Comparison of ENCODE assay signal across 8 mouse cellular contexts in the genomic region with DNA sequence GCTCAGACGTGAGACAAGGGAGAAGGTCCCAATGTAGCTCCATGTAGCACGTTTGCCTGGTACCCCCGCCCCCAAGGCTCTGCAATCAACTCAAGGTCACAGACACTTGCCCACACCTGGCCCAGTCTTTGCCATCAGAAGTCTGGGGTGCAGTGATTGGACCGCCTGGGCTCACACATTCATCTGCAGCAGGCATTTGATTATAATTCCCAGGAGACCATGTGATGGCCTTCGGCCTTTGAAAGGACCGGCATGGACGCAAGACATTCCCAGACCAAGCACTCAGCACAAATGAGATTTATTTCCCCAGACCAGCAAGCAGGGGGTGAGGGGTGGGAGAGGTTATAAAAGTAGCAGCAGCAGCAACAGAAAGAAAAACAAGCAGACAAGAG. TPM values are rescaled to one million over a fixed set of nuclear protein-coding genes. Genes with fewer than 3 reads are reported as not detected.
DNase-seq lines count a peak whose midpoint lies in the region; ATAC-seq lines count a peak whose summit lies in the region.

No protein-coding gene starts in this region.

- H3K4me2 ChIP-seq in heart, embryonic 14.5 days (ENCODE audit: low read length): peak overlapping the region; percentile 60
- H3K4me2 ChIP-seq in limb, embryonic 12.5 days: peak overlapping the region; percentile 44

- H3K9me3 ChIP-seq in erythroblast, embryonic 14.5 days (ENCODE audit: control insufficient read depth, low read length): no peaks in the 10 kb centered on the region
- no peaks in the 10 kb centered on the region for H3K9me3 ChIP-seq in heart, embryonic 14.5 days (ENCODE audit: control insufficient read depth, low read length)
- no peaks in the 10 kb centered on the region for H3K9me3 ChIP-seq in limb, embryonic 12.5 days

- H3K4me3 ChIP-seq in erythroblast, embryonic 14.5 days (replicated peaks): peak overlapping the region; percentile 71
- H3K4me3 ChIP-seq in heart, embryonic 14.5 days (ENCODE audit: control insufficient read depth in 1 of 2, insufficient read depth in 1 of 2, low read depth in 1 of 2, low read length in 2 of 2): peak overlapping the region in 1 of 2 experiments; percentile 22; a peak in 1 of 4 replicates
- no peak overlapping the region for H3K4me3 ChIP-seq in limb, embryonic 12.5 days (replicated peaks)

- 14% methylated on average over 7 of the region's 7 CpGs for WGBS in heart, embryonic 14.5 days
- 5% methylated on average over 7 of the region's 7 CpGs for WGBS in limb, embryonic 12.5 days

- H3K27ac ChIP-seq in heart, embryonic 14.5 days (replicated peaks in 1 of 2; ENCODE audit: control insufficient read depth in 1 of 2, insufficient read depth in 1 of 2, low read depth in 2 of 2, low read length in 2 of 2): peak overlapping the region; percentile 71 to 88
- peak overlapping the region; percentile 87 for H3K27ac ChIP-seq in limb, embryonic 12.5 days

- ATAC-seq in erythroblast, adult 5-6 weeks (replicated peaks; ENCODE audit: low FRiP score, poor library complexity, severe bottlenecking): no peak
- ATAC-seq in heart, embryonic 14.5 days (ENCODE audit: insufficient number of reproducible peaks, insufficient read depth, low FRiP score, low read depth): peak; percentile 53
- ATAC-seq in limb, embryonic 12.5 days (ENCODE audit: insufficient number of reproducible peaks, insufficient read depth, low FRiP score, low TSS enrichment, low read depth): peak; percentile 42; the same call in 1 of the 2 replicates
- ATAC-seq in monocyte, adult 5-6 weeks (replicated peaks; ENCODE audit: insufficient number of reproducible peaks, low FRiP score, low TSS enrichment, poor library complexity, severe bottlenecking): no peak

- H3K27me3 ChIP-seq in erythroblast, embryonic 14.5 days (ENCODE audit: control insufficient read depth): no peaks in the 10 kb centered on the region
- no peaks in the 10 kb centered on the region for H3K27me3 ChIP-seq in heart, embryonic 14.5 days (ENCODE audit: control insufficient read depth, insufficient read depth, low read length)
- no peaks in the 10 kb centered on the region for H3K27me3 ChIP-seq in limb, embryonic 12.5 days

- H3K4me1 ChIP-seq in erythroblast, embryonic 14.5 days (ENCODE audit: control insufficient read depth): peaks cover 84% of the 10 kb centered on the region
- H3K4me1 ChIP-seq in heart, embryonic 14.5 days (ENCODE audit: control insufficient read depth in 2 of 2, insufficient read depth in 2 of 2, low read length in 2 of 2): peaks cover 19 to 28% of the 10 kb centered on the region in 2 experiments
- peaks cover 20% of the 10 kb centered on the region for H3K4me1 ChIP-seq in limb, embryonic 12.5 days (replicated peaks)

- peak overlapping the region; percentile 41; the same call in 1 of the 2 replicates for H3K9ac ChIP-seq in heart, embryonic 14.5 days (ENCODE audit: low read length)
- H3K9ac ChIP-seq in limb, embryonic 12.5 days (replicated peaks): 0 out of 2 replicates have a peak overlapping the region, but pooled peaks have one; percentile 8

- DNase-seq in MN1 (ENCODE audit: low spot score): peak; percentile 59
- peak; percentile 31 for DNase-seq in retina, postnatal 1 day
- DNase-seq in urinary bladder, postnatal 14 days (ENCODE audit: low spot score): no peak

- peaks cover 66% of the 10 kb centered on the region for H3K36me3 ChIP-seq in erythroblast, embryonic 14.5 days (ENCODE audit: control insufficient read depth)
- peaks cover 8% of the 10 kb centered on the region; the same call in 1 of the 2 replicates for H3K36me3 ChIP-seq in heart, embryonic 14.5 days (ENCODE audit: control insufficient read depth, insufficient read depth, low read length)
- no peaks in the 10 kb centered on the region for H3K36me3 ChIP-seq in limb, embryonic 12.5 days

RNA-seq across cellular contexts. Expression of a gene that starts 6.8 kb away (rescaled TPM):
- 2.5 and 3.3 TPM in 2 replicates for polyA plus RNA-seq in erythroblast, embryonic 14.5 days (2012)
- 2.9 and 22.8 TPM in 2 replicates for total RNA-seq in erythroblast, adult 5-6 weeks (2015; ENCODE audit: low replicate concordance)
- 36.4 and 49.5 TPM in 2 replicates for total RNA-seq in erythroblast, adult 5-6 weeks (2017; ENCODE audit: low replicate concordance)
- polyA plus RNA-seq in heart, embryonic 14.5 days (2014; fragmentation: Nextera tagmentation; extraction: Ambion mirVana): 0.93 and 1.1 TPM in 2 replicates
- polyA plus RNA-seq in limb, embryonic 12.5 days (2016; fragmentation: Nextera tagmentation; extraction: Ambion mirVana): 0.83 and 1.1 TPM in 2 replicates
- 306 to 404 TPM (median 339 TPM) in 3 replicates for total RNA-seq in monocyte, adult 5-6 weeks (2017)

RNA-seq across cellular contexts. Expression of a gene that starts 29.7 kb away (rescaled TPM):
- not detected in 2 replicates for polyA plus RNA-seq in erythroblast, embryonic 14.5 days (2012)
- not detected in 2 replicates for total RNA-seq in erythroblast, adult 5-6 weeks (2015; ENCODE audit: low replicate concordance)
- not detected in 2 replicates for total RNA-seq in erythroblast, adult 5-6 weeks (2017; ENCODE audit: low replicate concordance)
- polyA plus RNA-seq in heart, embryonic 14.5 days (2014; fragmentation: Nextera tagmentation; extraction: Ambion mirVana): 0.23 TPM in 1 of 2 replicates, not detected in the other
- polyA plus RNA-seq in limb, embryonic 12.5 days (2016; fragmentation: Nextera tagmentation; extraction: Ambion mirVana): 0.59 and 0.60 TPM in 2 replicates
- total RNA-seq in monocyte, adult 5-6 weeks (2017): 3.1 to 6.6 TPM in 2 of 3 replicates, not detected in the other

RNA-seq across cellular contexts. Expression of a gene that starts 50.5 kb away (rescaled TPM):
- polyA plus RNA-seq in erythroblast, embryonic 14.5 days (2012): 2.9 and 4.5 TPM in 2 replicates
- total RNA-seq in erythroblast, adult 5-6 weeks (2015; ENCODE audit: low replicate concordance): 32.9 and 35.7 TPM in 2 replicates
- 29.3 and 45.0 TPM in 2 replicates for total RNA-seq in erythroblast, adult 5-6 weeks (2017; ENCODE audit: low replicate concordance)
- 186 and 211 TPM in 2 replicates for polyA plus RNA-seq in heart, embryonic 14.5 days (2014; fragmentation: Nextera tagmentation; extraction: Ambion mirVana)
- 277 and 280 TPM in 2 replicates for polyA plus RNA-seq in limb, embryonic 12.5 days (2016; fragmentation: Nextera tagmentation; extraction: Ambion mirVana)
- 93.8 to 134 TPM (median 113 TPM) in 3 replicates for total RNA-seq in monocyte, adult 5-6 weeks (2017)

RNA-seq across cellular contexts. Expression of a gene that starts 51.7 kb away (rescaled TPM):
- polyA plus RNA-seq in erythroblast, embryonic 14.5 days (2012): 13.6 and 15.2 TPM in 2 replicates
- total RNA-seq in erythroblast, adult 5-6 weeks (2015; ENCODE audit: low replicate concordance): 18.8 and 56.0 TPM in 2 replicates
- 58.7 and 68.4 TPM in 2 replicates for total RNA-seq in erythroblast, adult 5-6 weeks (2017; ENCODE audit: low replicate concordance)
- polyA plus RNA-seq in heart, embryonic 14.5 days (2014; fragmentation: Nextera tagmentation; extraction: Ambion mirVana): 3.9 and 4.7 TPM in 2 replicates
- 4.1 and 5.4 TPM in 2 replicates for polyA plus RNA-seq in limb, embryonic 12.5 days (2016; fragmentation: Nextera tagmentation; extraction: Ambion mirVana)
- 99.6 to 134 TPM (median 117 TPM) in 3 replicates for total RNA-seq in monocyte, adult 5-6 weeks (2017)

Comparison
In these comparisons a context has a peak if more than half of its experiments do, and no peak if none do; other contexts are left out.
1. ATAC-seq: peak in heart, embryonic 14.5 days (single experiment) and limb, embryonic 12.5 days (single experiment); none in erythroblast, adult 5-6 weeks (single experiment) and monocyte, adult 5-6 weeks (single experiment).
2. RNA of a gene that starts 50.5 kb away (polyA plus RNA-seq): 277 to 280 TPM in limb, embryonic 12.5 days and 186 to 211 TPM in heart, embryonic 14.5 days; 2.9 to 4.5 TPM in erythroblast, embryonic 14.5 days; every median in the first group is over 10 times any median in the second.